Mouse (Mus musculus): ENCODE data around the gene Camsap3. TPM values are rescaled to one million over a fixed set of nuclear protein-coding genes. Genes with fewer than 3 reads are reported as not detected.

Camsap3 gene
- 16.9 and 33.1 TPM in 2 replicates for polyA plus RNA-seq (2012; rRNA removed)

DNA sequence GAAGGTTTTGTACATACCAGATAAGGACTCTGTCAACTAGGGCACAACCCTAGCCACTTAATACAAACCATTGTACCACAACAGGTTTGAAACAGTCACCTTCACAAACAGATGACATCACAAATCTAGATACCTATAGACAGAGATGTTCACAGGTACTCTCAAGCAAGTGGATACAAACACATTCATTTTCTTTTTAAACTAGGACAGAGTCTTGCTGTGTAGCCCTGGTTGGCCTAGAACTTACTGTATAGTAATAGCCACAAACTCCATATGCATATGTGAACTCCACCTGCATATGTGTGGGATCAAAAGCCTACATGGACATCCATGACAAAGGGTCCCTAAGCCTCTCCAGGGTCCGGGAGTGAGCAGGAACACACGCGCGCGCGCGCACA is at the start of gene Camsap3:
Camsap3 (plus strand) TSS at position 301 of the 398 bp plus-strand sequence.
- 4% methylated on average over 7 of the region's 7 CpGs for WGBS
- no peak for TF ChIP-seq POLR2A (IDR thresholded peaks at IDR 0.05; ENCODE audit: borderline replicate concordance, extremely low read depth, low read depth, low read length)
- TF ChIP-seq CTCF (IDR thresholded peaks at IDR 0.05; ENCODE audit: insufficient read depth, low read length) = no peak
- DNase-seq = no peak
- Histone ChIP-seq H3K4me3 (replicated peaks; ENCODE audit: extremely low read depth, low read depth, low read length) (peak within 1 kb of the TSS; percentile 65), H3K4me1 (ENCODE audit: control insufficient read depth, insufficient read depth, low read length) (no peaks in the 10 kb centered on the region)

DNA sequence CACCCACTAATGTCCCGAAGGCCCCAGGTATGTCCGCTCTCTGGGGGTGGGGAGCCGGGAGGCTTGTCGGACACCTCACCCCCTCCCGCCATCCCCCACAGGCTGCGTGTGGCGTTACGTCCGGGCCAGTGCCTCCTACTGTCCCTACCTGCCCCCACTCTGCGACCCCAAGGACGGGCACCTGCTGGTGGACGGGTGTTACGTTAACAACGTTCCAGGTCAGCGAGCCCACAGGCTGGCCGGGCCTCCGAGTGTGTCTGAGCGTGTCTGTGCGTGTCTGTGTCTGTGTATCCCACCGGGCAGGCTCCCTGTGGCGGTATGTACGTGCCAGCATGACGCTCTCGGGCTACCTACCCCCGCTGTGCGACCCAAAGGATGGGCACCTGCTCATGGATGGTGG is 49.4 kb upstream of the Camsap3 start:
- no peak for DNase-seq
- H3K4me1 ChIP-seq (ENCODE audit: control insufficient read depth, insufficient read depth, low read length) = no peaks in the 10 kb centered on the region
- TF ChIP-seq CTCF (IDR thresholded peaks at IDR 0.05; ENCODE audit: insufficient read depth, low read length) (no peak), POLR2A (IDR thresholded peaks at IDR 0.05; ENCODE audit: borderline replicate concordance, extremely low read depth, low read depth, low read length) (no peak)
- H3K4me3 ChIP-seq (replicated peaks; ENCODE audit: extremely low read depth, low read depth, low read length) = no peak overlapping the region
- WGBS = 98% methylated on average over 26 of the region's 26 CpGs

DNA sequence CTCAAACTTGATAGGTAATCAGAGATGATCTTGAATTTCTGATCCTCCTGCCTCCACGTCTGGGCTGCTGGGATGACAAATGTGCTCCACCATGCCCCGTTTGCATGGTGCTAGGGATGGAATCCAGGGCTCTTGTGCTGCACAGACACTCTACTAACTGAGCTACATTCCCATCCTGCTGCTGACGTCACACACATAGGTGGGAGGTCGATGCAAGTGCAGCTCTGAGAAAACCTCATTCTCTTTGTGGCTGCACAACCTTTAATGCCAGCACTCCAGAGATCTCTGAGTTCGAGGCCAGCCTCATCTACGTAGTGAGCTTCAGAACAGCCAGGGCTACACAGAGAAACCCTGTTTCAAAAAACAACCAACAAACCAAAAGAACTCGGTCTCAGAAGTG is 47.9 kb upstream of the Camsap3 start:
- DNase-seq = no peak
- 88% methylated on average over 7 of the region's 7 CpGs for WGBS
- Histone ChIP-seq H3K4me1 (ENCODE audit: control insufficient read depth, insufficient read depth, low read length) (no peaks in the 10 kb centered on the region), H3K4me3 (replicated peaks; ENCODE audit: extremely low read depth, low read depth, low read length) (no peak overlapping the region)
- TF ChIP-seq CTCF (IDR thresholded peaks at IDR 0.05; ENCODE audit: insufficient read depth, low read length) = no peak
- TF ChIP-seq POLR2A (IDR thresholded peaks at IDR 0.05; ENCODE audit: borderline replicate concordance, extremely low read depth, low read depth, low read length) = no peak

DNA sequence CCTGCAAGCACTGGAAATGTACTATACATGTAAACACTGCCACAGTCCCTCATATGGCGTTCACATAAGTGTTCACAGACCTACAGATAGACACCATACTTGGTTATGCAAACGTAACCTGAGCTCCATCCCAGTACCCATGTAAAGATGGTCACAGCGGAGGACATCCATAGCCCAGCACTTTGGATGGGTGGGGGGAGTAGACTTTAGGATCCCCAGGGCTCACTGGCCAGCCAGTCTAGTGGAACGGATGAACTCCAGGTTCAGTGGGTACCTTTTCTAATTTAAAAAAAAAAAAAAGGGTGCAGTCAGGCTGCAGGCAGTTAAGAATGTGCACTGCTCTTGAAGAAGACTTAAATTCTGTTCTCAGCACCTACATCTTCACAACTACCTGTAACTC is 47.0 kb upstream of the Camsap3 start:
- 92% methylated on average over 4 of the region's 4 CpGs for WGBS
- no peak for DNase-seq
- H3K4me3 ChIP-seq (replicated peaks; ENCODE audit: extremely low read depth, low read depth, low read length) = no peak overlapping the region
- no peaks in the 10 kb centered on the region for H3K4me1 ChIP-seq (ENCODE audit: control insufficient read depth, insufficient read depth, low read length)
- TF ChIP-seq CTCF (IDR thresholded peaks at IDR 0.05; ENCODE audit: insufficient read depth, low read length) (no peak), POLR2A (IDR thresholded peaks at IDR 0.05; ENCODE audit: borderline replicate concordance, extremely low read depth, low read depth, low read length) (no peak)

DNA sequence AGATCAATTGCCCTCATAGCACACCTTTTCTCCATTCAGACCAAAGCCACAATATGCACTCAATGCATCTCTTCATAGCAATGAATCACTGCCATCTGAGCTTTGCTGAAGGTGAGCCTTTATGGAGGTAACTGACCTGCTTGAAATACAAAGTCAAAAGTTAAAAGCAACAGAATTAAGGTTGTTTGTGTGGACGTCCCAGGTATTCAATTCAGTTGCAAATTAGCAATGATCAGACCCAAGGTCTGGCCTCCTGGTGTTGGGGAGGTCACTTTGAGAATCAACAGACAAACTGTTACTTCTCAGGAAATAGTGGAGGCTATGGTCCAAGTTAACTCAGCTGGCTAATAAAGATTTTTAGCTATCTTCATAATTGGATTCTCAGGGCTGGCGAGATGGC is 40.6 kb upstream of the Camsap3 start:
- no peak for TF ChIP-seq CTCF (IDR thresholded peaks at IDR 0.05; ENCODE audit: insufficient read depth, low read length)
- TF ChIP-seq POLR2A (IDR thresholded peaks at IDR 0.05; ENCODE audit: borderline replicate concordance, extremely low read depth, low read depth, low read length) = no peak
- WGBS = 89% methylated on average over 2 of the region's 2 CpGs

DNA sequence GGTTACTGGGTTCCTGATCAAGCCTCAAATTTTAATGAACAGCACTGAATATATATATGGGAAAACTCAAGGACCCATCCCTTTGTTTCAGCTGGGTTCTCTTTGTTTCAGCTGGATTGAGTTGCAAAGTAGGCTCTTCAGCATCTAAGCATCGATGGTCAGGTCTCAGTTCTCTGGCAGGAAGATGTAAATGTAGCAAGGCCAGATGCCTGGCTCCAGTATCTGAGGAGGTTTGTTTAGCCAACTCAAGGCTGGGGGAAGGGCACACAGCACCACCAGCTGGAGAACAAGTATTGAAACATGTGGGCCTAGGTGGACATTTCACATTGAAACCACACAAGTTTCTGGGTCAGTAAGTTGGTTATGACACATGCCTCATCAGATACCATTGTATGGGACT is 34.9 kb upstream of the Camsap3 start:
- H3K4me1 ChIP-seq (ENCODE audit: control insufficient read depth, insufficient read depth, low read length) = no peaks in the 10 kb centered on the region
- H3K4me3 ChIP-seq (replicated peaks; ENCODE audit: extremely low read depth, low read depth, low read length) = no peak overlapping the region
- WGBS = 84% methylated on average over 1 of the region's 1 CpGs
- TF ChIP-seq CTCF (IDR thresholded peaks at IDR 0.05; ENCODE audit: insufficient read depth, low read length) (no peak), POLR2A (IDR thresholded peaks at IDR 0.05; ENCODE audit: borderline replicate concordance, extremely low read depth, low read depth, low read length) (no peak)
- DNase-seq = no peak

More for the DNA sequence above, 40.6 kb upstream of the Camsap3 start:
- no peaks in the 10 kb centered on the region for H3K4me1 ChIP-seq (ENCODE audit: control insufficient read depth, insufficient read depth, low read length)
- H3K4me3 ChIP-seq (replicated peaks; ENCODE audit: extremely low read depth, low read depth, low read length) = no peak overlapping the region
- no peak for DNase-seq

DNA sequence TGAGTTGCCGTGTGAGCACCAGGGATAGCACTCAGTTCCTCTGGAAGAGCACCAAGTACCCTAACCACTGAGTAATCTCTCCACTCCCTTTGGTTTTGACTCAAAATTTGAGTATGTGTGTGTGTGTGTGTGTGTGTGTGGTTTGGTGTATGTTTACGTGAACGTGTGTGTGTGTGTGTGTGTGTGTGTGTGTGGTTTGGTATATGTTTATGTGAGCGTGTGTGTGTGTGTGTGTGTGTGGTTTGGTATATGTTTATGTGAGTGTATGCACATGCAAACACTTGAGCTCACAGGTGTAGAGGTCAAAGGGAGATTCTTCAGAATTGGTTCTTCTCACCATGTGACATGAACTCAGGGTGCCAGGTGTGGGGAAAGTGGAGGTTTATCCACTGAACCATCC is 31.0 kb upstream of the Camsap3 start:
- 56% methylated on average over 4 of the region's 4 CpGs for WGBS

DNA sequence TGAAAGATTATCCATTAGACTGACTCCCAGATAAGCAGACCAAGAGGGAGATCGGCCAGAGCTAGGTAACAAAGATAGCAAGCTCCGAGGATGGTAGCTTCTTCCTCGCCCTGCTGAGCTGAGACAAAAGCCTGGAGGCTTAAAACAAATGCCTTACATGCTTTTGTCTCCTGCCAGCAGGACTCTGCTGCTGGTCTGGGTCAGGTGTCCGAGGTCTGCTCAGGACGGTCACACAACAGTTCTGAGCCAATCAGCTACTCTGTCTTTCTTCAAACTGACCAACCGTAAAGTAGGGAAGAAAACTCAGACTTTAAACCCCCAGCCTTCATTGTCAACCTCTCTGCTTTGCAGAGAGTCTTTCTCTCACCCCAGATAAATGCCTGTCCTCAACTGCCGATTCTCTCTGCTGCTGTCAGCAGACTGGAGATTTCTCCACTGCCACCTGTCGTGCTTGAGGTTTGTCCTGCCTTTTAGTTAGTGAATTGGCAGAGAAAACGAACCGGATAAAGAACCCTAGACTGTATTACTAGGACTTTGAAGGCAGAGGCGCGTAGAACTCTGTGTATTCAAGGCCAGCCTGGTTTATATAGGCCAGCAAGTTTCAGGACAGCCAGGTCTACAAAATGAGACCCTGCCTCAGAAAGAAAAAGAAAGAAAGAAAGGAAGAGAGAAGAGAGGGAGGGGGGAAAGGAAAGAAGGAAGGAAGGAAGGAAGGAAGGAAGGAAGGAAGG is 19.3 kb upstream of the Camsap3 start, which contains the start of gene C330021F23Rik:
C330021F23Rik (plus strand) TSS at position 350 of the 731 bp plus-strand sequence.
- peak within 1 kb of the TSS; percentile 30 for H3K4me3 ChIP-seq (replicated peaks; ENCODE audit: extremely low read depth, low read depth, low read length)
- no peak for DNase-seq
- no peaks in the 10 kb centered on the region for H3K4me1 ChIP-seq (ENCODE audit: control insufficient read depth, insufficient read depth, low read length)
- no peak for TF ChIP-seq CTCF (IDR thresholded peaks at IDR 0.05; ENCODE audit: insufficient read depth, low read length)
- no peak for TF ChIP-seq POLR2A (IDR thresholded peaks at IDR 0.05; ENCODE audit: borderline replicate concordance, extremely low read depth, low read depth, low read length)
- 16% methylated on average over 12 of the region's 12 CpGs for WGBS

More for the DNA sequence above, 31.0 kb upstream of the Camsap3 start:
- H3K4me3 ChIP-seq (replicated peaks; ENCODE audit: extremely low read depth, low read depth, low read length) = no peak overlapping the region
- H3K4me1 ChIP-seq (ENCODE audit: control insufficient read depth, insufficient read depth, low read length) = no peaks in the 10 kb centered on the region
- TF ChIP-seq POLR2A (IDR thresholded peaks at IDR 0.05; ENCODE audit: borderline replicate concordance, extremely low read depth, low read depth, low read length) (no peak), CTCF (IDR thresholded peaks at IDR 0.05; ENCODE audit: insufficient read depth, low read length) (no peak)
- DNase-seq = no peak

DNA sequence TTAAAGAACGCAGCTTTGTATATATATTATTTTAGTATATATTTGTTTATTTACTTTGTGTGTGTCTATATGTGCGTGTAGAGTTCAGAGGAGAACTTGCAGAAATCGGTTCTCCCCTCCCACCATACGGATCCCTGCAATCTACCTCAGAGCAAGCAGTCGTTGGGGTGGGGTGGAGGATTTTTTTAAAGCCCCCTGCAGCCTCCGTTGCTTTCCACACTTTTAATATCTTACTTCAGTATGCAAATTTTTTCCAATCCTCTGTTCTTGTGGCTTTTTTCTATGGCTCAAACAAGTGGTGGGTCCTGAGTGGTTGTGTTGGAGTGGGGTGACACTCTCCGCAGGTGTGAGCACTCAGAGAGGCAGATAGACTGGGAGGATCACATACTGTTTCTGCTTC is 18.7 kb upstream of the Camsap3 start:
- no peaks in the 10 kb centered on the region for H3K4me1 ChIP-seq (ENCODE audit: control insufficient read depth, insufficient read depth, low read length)
- DNase-seq = no peak
- no peak for TF ChIP-seq CTCF (IDR thresholded peaks at IDR 0.05; ENCODE audit: insufficient read depth, low read length)
- TF ChIP-seq POLR2A (IDR thresholded peaks at IDR 0.05; ENCODE audit: borderline replicate concordance, extremely low read depth, low read depth, low read length) = no peak
- 14% methylated on average over 7 of the region's 7 CpGs for WGBS
- H3K4me3 ChIP-seq (replicated peaks; ENCODE audit: extremely low read depth, low read depth, low read length) = no peak overlapping the region

DNA sequence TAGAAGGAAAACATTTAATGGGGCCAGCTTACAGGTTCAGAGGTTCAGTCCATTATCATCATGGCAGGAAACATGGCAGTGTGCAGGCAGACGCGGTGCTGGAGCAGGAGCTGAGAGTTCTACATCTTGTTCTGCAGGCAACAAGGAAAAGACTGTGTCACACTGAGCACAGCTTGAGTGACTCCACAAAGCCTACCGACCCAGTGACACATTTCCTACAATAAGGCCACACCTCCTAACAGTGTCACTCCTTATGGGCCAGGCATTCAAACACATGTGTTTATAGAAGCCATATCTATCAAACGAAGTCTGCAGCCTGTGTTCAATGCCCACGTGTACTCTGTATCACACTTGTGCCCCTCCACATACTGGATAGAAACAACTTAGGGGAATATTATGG is 17.3 kb upstream of the Camsap3 start:
- 72% methylated on average over 5 of the region's 5 CpGs for WGBS
- no peaks in the 10 kb centered on the region for H3K4me1 ChIP-seq (ENCODE audit: control insufficient read depth, insufficient read depth, low read length)
- H3K4me3 ChIP-seq (replicated peaks; ENCODE audit: extremely low read depth, low read depth, low read length) = no peak overlapping the region
- no peak for DNase-seq
- TF ChIP-seq POLR2A (IDR thresholded peaks at IDR 0.05; ENCODE audit: borderline replicate concordance, extremely low read depth, low read depth, low read length) (no peak), CTCF (IDR thresholded peaks at IDR 0.05; ENCODE audit: insufficient read depth, low read length) (no peak)
